Mouse (Mus musculus) kidney, adult 2 months (tissue): Measurements from ENCODE around the gene Map4k4.

Source experiments
- CTCF ChIP-seq: fragments of 200-500 bp; conservative IDR thresholded peaks from 2 replicates; pipeline ENCODE4 v1.5.1; 2011; ENCODE audit warnings: low read depth, mild to moderate bottlenecking, control low read depth, low read length, moderate library complexity, mixed read lengths; ENCODE audit not compliant: insufficient read depth, insufficient read length
- POLR2A ChIP-seq: fragments of 200-500 bp; IDR thresholded peaks from one replicate; pipeline ENCODE4 v1.6.1; 2011; ENCODE audit warnings: low read depth, low read length, control low read depth

DNA sequence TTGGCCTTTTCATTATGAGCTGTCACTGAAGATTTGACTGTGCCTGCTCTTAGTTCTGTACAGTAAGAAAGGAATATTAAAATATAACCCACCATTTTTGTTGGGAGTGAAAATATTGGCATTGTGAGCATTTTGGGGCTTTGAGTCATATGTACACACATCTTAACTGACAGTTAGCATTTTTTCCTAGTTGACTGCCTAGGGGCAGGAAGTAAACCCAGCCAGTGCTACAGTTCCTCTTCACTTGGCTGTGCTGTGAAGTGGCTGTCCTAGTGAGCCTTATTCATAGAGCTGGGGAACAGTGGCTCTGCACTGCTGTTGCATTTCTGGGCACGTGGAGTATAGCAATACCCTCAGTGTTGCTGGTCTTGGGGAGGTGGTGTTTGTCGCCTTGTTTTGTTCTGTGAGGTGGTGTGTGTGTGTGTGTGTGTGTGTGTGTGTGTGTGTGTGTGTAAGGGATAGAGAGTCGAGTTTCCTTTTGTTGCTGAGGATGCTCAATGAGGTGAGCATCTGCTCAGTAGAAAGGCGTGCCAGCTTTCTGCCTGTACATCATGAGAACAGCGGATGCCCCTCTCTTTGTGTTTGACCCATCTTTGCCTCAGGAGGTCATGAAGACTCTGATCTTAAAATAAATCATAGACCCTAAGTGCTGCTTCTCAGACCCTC lies 43.7 kb downstream of the Map4k4 start:
- TF ChIP-seq POLR2A (no peak), CTCF (no peak)
